Mouse (Mus musculus) liver, embryonic 12.5 days (tissue): ENCODE data around the gene Ddit4. TPM values are rescaled to one million over a fixed set of nuclear protein-coding genes. Genes with fewer than 3 reads are reported as not detected.

Experiments
- ATAC-seq: fragments of 200-750 bp; cut with Nextera tagmentation; 2 replicates; pipeline ENCODE4 v1.8.0; 2017; ENCODE audit warnings: moderate number of reproducible peaks, mild to moderate bottlenecking, moderate library complexity
- H3K27ac ChIP-seq: fragments of 300-500 bp; sonication (generic); 2 replicates; pipeline ENCODE4 v1.5.1; 2016; ENCODE audit warnings: mild to moderate bottlenecking
- H3K27me3 ChIP-seq: fragments of 300-500 bp; sonication (generic); replicated peaks from 2 replicates; pipeline ENCODE4 v1.6.1; 2016; ENCODE audit warnings: mild to moderate bottlenecking, moderate library complexity
- H3K36me3 ChIP-seq: fragments of 300-500 bp; sonication (generic); 2 replicates; pipeline ENCODE4 v1.6.1; 2016; ENCODE audit warnings: mild to moderate bottlenecking, moderate library complexity
- H3K4me1 ChIP-seq: fragments of 300-500 bp; sonication (generic); 2 replicates; pipeline ENCODE4 v1.6.1; 2016
- H3K4me2 ChIP-seq: fragments of 300-500 bp; sonication (generic); 2 replicates; pipeline ENCODE4 v1.6.1; 2016; ENCODE audit warnings: mild to moderate bottlenecking, moderate library complexity
- H3K4me3 ChIP-seq: fragments of 300-500 bp; sonication (generic); 2 replicates; pipeline ENCODE4 v1.5.1; 2016; ENCODE audit warnings: mild to moderate bottlenecking, moderate library complexity
- H3K9ac ChIP-seq: fragments of 300-500 bp; sonication (generic); 2 replicates; pipeline ENCODE4 v1.6.1; 2016; ENCODE audit warnings: mild to moderate bottlenecking, moderate library complexity
- H3K9me3 ChIP-seq: fragments of 300-500 bp; sonication (generic); replicated peaks from 2 replicates; pipeline ENCODE4 v1.6.1; 2016; ENCODE audit warnings: mild to moderate bottlenecking, moderate library complexity
- WGBS: fragments of 180-500 bp; shearing (Covaris S2); methylation state at CpG from one replicate; pipeline ENCODE4 v1.1.7; 2016; ENCODE audit not compliant: insufficient replicate concordance; 5-methylcytosine and 5-hydroxymethylcytosine counted together
- polyA plus RNA-seq: library from polyadenylated mRNA; unstranded; fragments of >200 nt; fragmentation: Nextera tagmentation; extraction: Ambion mirVana; gene quantifications from 2 replicates; pipeline ENCODE4 v1.2.1, GENCODE M21; 2016

The Ddit4 gene
- polyA plus RNA-seq, 1 experiment from 2014 or later, result 5.4 TPM

- Histone ChIP-seq H3K36me3 (peaks cover 10% of the 10 kb centered on the region), H3K4me1 (peaks cover 34% of the 10 kb centered on the region), H3K9ac (no peak overlapping the region), H3K4me3 (no peak overlapping the region), H3K9me3 (no peaks in the 10 kb centered on the region), H3K27me3 (no peaks in the 10 kb centered on the region), H3K27ac (peak overlapping the region; percentile 16; the same call in 1 of the 2 replicates), H3K4me2 (no peak overlapping the region)
- peak; percentile 44 for ATAC-seq
- 34% methylated on average over 6 of the region's 6 CpGs for WGBS
Measured at GRCm38 (mm10) chr10:59980815-59981244, 29.2 kb upstream of the Ddit4 start.

- 63% methylated on average over 11 of the region's 11 CpGs for WGBS
- Histone ChIP-seq H3K9me3 (no peaks in the 10 kb centered on the region), H3K4me1 (peaks cover 46% of the 10 kb centered on the region), H3K36me3 (no peaks in the 10 kb centered on the region), H3K4me3 (no peak overlapping the region), H3K9ac (no peak overlapping the region), H3K27ac (0 out of 2 replicates have a peak overlapping the region, but pooled peaks have one; percentile 42), H3K27me3 (no peaks in the 10 kb centered on the region), H3K4me2 (no peak overlapping the region)
- ATAC-seq, result no peak
Measured at GRCm38 (mm10) chr10:59978873-59979743, 27.5 kb upstream of the Ddit4 start.

- Histone ChIP-seq H3K4me1 (peaks cover 53% of the 10 kb centered on the region), H3K27ac (0 out of 2 replicates have a peak overlapping the region, but pooled peaks have one; percentile 42), H3K9me3 (no peaks in the 10 kb centered on the region), H3K27me3 (no peaks in the 10 kb centered on the region), H3K36me3 (no peaks in the 10 kb centered on the region), H3K4me2 (no peak overlapping the region), H3K4me3 (no peak overlapping the region), H3K9ac (no peak overlapping the region)
- 63% methylated on average over 2 of the region's 2 CpGs for WGBS
- ATAC-seq, result no peak
Measured at GRCm38 (mm10) chr10:59978401-59978800, 26.8 kb upstream of the Ddit4 start.

GRCm38 (mm10) chr10:59977715-59978343, 26.2 kb upstream of the Ddit4 start:
- no peak overlapping the region for H3K9ac ChIP-seq
- H3K27ac ChIP-seq, result peak overlapping the region; percentile 42; the same call in 1 of the 2 replicates
- ATAC-seq, result no peak
- H3K27me3 ChIP-seq, result no peaks in the 10 kb centered on the region
- WGBS, result 61% methylated on average over 5 of the region's 5 CpGs
- H3K9me3 ChIP-seq, result no peaks in the 10 kb centered on the region
- no peaks in the 10 kb centered on the region for H3K36me3 ChIP-seq
- H3K4me3 ChIP-seq, result no peak overlapping the region
- H3K4me2 ChIP-seq, result no peak overlapping the region
- H3K4me1 ChIP-seq, result peaks cover 58% of the 10 kb centered on the region

GRCm38 (mm10) chr10:59977141-59977540, 25.5 kb upstream of the Ddit4 start:
- Histone ChIP-seq H3K27me3 (no peaks in the 10 kb centered on the region), H3K4me1 (peaks cover 51% of the 10 kb centered on the region), H3K4me2 (no peak overlapping the region), H3K9me3 (no peaks in the 10 kb centered on the region), H3K9ac (no peak overlapping the region), H3K27ac (no peak overlapping the region), H3K4me3 (no peak overlapping the region), H3K36me3 (no peaks in the 10 kb centered on the region)
- 62% methylated on average over 2 of the region's 4 CpGs for WGBS
- no peak for ATAC-seq

GRCm38 (mm10) chr10:59974786-59975185, 23.2 kb upstream of the Ddit4 start:
- ATAC-seq, result no peak
- Histone ChIP-seq H3K36me3 (no peaks in the 10 kb centered on the region), H3K27ac (peak overlapping the region; percentile 57), H3K4me1 (peaks cover 47% of the 10 kb centered on the region), H3K4me3 (no peak overlapping the region), H3K4me2 (no peak overlapping the region), H3K9me3 (no peaks in the 10 kb centered on the region), H3K27me3 (peaks cover 15% of the 10 kb centered on the region), H3K9ac (no peak overlapping the region)
- WGBS, result 42% methylated on average over 3 of the region's 3 CpGs

- Histone ChIP-seq H3K27me3 (peaks cover 19% of the 10 kb centered on the region), H3K4me2 (no peak overlapping the region), H3K4me1 (peaks cover 52% of the 10 kb centered on the region), H3K36me3 (no peaks in the 10 kb centered on the region), H3K9ac (no peak overlapping the region), H3K27ac (peak overlapping the region; percentile 57), H3K4me3 (no peak overlapping the region), H3K9me3 (no peaks in the 10 kb centered on the region)
- 18% methylated on average over 6 of the region's 6 CpGs for WGBS
- no peak for ATAC-seq
Measured at GRCm38 (mm10) chr10:59974191-59974664, 22.6 kb upstream of the Ddit4 start.

- Histone ChIP-seq H3K4me3 (no peak overlapping the region), H3K27me3 (peaks cover 19% of the 10 kb centered on the region), H3K9me3 (no peaks in the 10 kb centered on the region), H3K36me3 (no peaks in the 10 kb centered on the region), H3K4me1 (peaks cover 46% of the 10 kb centered on the region), H3K4me2 (no peak overlapping the region), H3K9ac (no peak overlapping the region), H3K27ac (no peak overlapping the region)
- 73% methylated on average over 4 of the region's 4 CpGs for WGBS
- no peak for ATAC-seq
Measured at GRCm38 (mm10) chr10:59973400-59973799, 21.8 kb upstream of the Ddit4 start.

- no peak overlapping the region for H3K4me3 ChIP-seq
- WGBS, result 71% methylated on average over 6 of the region's 6 CpGs
- H3K27ac ChIP-seq, result no peak overlapping the region
- no peak for ATAC-seq
- H3K9me3 ChIP-seq, result no peaks in the 10 kb centered on the region
- H3K27me3 ChIP-seq, result peaks cover 22% of the 10 kb centered on the region
- no peak overlapping the region for H3K9ac ChIP-seq
- no peak overlapping the region for H3K4me2 ChIP-seq
- H3K4me1 ChIP-seq, result peaks cover 44% of the 10 kb centered on the region
- H3K36me3 ChIP-seq, result no peaks in the 10 kb centered on the region
Measured at GRCm38 (mm10) chr10:59972999-59973398, 21.4 kb upstream of the Ddit4 start.

- WGBS, result 87% methylated on average over 2 of the region's 2 CpGs
- no peaks in the 10 kb centered on the region for H3K9me3 ChIP-seq
- no peak overlapping the region for H3K4me2 ChIP-seq
- peaks cover 27% of the 10 kb centered on the region for H3K27me3 ChIP-seq
- no peak overlapping the region for H3K9ac ChIP-seq
- no peak overlapping the region for H3K27ac ChIP-seq
- H3K36me3 ChIP-seq, result no peaks in the 10 kb centered on the region
- H3K4me3 ChIP-seq, result no peak overlapping the region
- no peak for ATAC-seq
- H3K4me1 ChIP-seq, result peaks cover 44% of the 10 kb centered on the region
Measured at GRCm38 (mm10) chr10:59972534-59972933, 20.9 kb upstream of the Ddit4 start.

GRCm38 (mm10) chr10:59971813-59972212, 20.2 kb upstream of the Ddit4 start:
- WGBS, result 82% methylated on average over 8 of the region's 8 CpGs

More at GRCm38 (mm10) chr10:59971813-59972212, 20.2 kb upstream of the Ddit4 start:
- Histone ChIP-seq H3K27me3 (peaks cover 32% of the 10 kb centered on the region), H3K4me1 (peaks cover 44% of the 10 kb centered on the region), H3K4me2 (no peak overlapping the region), H3K4me3 (no peak overlapping the region), H3K27ac (no peak overlapping the region), H3K9me3 (0 out of 2 replicates have a peak, but pooled peaks cover 4% of the 10 kb centered on the region), H3K9ac (no peak overlapping the region), H3K36me3 (no peaks in the 10 kb centered on the region)
- ATAC-seq, result no peak
